Mouse (Mus musculus) mouse embryonic stem cell (cell line): ENCODE data around the gene Aox4.

Source experiments
- in situ Hi-C, 2 experiments: fragments of 300-500 bp; cut with MboI; formaldehyde crosslinking; loops; 1 replicate in 1 of 2; 3 replicates in 1 of 2; pipeline ENCODE4 v1.14.3; 2019 to 2020; ENCODE audit warnings: low sequenced_read_pairs in 2 of 2, low pct_unique_long_range_greater_than_20kb in 1 of 2, mixed read lengths in 1 of 2; ENCODE audit not compliant: unreplicated experiment in 1 of 2

The Aox4 gene

DNA sequence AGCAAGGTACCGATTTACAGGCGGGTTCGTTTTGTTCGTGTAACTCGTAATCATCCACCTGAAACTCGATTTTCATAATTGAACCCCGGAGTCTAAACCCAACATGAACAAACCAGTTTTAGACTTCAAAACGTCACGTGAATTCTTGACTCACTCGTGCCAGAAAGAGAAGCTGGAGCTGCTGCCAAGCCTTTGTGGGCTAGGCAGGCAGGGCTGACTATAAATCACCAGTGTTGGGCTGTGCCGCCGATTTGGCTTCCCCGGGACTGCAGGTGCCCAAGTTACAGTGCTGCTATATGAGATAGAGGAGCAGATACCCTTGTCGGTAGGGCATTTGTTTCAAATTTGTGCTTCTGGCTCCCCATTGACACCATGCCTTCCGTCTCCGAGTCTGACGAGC is at the start of gene Aox4:
Aox4 (plus strand) TSS at position 195 of the 400 bp plus-strand sequence.
- in situ Hi-C loops, result no loop called here

DNA sequence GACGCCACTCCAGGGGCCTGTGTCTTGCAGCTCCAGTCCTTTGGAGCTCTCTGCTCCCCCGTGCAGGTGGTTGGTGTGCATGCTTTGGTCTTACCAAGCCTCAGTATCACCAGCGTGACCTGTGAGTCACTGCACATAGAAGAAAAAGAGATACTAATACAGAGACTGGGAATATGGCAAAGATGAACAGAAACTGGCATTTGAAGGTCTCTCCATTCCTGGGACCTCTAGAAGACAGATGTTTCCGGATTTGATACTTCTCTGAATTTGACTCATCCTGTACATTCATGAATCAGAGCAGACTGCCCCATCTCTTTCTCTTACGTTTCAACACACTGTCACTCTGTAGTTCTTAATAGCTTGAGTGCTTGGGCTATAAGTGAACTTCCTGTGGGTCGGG is 40.3 kb upstream of the Aox4 start:
- in situ Hi-C loops, result no loop called here

DNA sequence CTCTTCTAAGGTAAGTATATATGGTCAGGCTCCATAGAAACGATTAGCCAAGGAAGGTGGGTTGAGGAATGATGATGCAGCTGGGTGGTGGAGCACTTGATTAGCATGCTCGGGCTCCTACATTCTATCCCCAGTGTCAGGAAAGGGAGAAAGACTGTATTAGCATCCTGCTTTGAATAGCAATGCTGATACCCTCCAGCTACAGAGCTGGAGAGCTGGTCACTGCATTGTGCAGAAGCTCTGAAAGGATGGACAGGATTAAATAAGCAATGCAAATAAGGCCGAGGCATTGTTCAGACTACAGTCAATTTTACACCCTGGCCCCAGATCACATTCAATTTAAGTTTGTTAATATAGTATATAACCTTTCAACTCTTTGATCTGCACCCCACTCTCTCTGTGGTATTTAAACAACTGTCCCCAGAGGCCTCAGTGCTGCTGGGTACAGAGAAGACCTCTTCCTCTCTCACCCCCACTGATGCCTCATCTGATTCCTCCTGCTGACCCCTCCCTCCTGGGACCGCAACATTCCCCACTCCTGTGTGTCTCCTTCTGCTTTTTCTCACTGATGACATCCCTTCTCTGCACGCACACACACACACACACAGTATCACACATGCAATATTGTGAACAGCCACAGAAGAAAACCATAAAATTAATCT is 21.6 kb upstream of the Aox4 start:
- in situ Hi-C loops, result no loop called here

DNA sequence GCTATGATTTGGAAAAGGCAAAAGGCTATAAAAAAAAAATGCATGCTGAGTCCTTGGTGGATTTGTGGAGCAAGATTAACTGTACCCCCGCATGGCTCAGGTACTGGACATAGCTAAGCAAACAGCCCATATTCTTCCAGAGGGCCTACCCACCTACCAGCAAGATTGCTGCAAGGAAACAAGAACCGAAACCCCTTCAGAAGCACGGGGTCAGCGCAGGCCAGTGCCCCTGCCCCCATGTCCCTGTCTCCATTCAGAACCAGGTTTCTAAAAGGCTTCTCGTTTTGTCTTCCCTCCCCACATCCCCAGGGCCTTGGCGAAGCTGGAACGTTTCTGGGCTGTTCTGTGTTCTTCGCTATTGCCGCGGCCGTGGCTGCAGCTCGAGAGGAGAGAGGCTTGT is 15.9 kb upstream of the Aox4 start:
- in situ Hi-C loops, result no loop called here

DNA sequence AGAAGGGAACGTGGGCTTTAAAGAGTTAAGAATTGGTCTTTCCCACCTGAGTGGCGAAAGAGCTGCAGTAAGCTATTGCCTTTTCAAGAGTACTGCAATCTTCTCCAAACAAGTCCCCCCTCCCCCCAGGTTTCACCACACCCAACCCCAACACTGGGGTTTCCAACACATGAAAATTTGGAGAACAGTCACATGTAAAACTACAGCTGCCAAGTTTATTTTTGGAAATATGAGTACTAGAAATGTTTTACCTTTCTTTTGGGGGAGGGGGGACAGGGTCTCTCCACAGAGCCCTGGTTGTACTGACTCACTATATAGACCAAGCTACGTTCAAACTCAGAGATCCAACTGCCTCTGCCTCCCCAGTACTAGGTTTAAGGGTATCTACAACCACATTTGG is 15.2 kb upstream of the Aox4 start:
- in situ Hi-C loops, result no loop called here

DNA sequence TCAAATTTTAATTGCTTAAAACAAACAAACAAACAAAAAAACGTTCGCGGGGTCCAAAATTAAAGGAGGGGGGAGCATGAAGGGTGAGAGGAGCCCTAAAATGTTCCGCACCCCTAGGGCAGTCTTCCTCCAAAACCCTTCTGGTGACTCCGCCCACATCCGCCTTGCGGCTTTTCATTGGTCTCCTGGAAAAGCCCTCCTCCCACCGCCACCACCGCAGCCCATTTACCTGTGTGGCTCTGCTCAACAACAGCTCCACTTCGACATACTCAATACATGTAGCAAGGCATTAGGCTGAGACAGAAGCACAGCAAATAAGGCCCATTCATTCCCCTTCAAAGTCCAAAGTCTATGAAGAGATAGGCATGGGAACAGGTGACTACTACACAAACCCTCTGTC is 14.7 kb upstream of the Aox4 start:
- in situ Hi-C loops, result no loop called here

DNA sequence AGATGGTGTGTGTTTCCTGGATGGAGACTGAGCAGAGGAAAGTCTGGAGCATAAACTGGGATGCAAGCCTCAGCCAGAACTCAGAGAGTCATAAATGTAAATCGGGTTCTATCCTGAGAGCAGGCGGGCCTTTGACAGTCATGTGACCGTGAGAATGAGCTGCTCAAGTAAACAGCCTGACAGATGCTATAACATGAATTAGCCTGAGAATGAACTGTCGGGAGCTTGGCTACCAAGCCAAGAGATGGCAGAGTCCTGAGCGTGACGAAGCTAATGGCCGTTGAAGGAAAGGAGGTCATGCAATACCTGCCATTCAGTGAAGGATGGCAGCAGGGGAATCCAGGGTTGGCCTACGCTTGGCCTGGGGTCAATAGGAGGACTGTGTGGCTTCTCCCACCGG is 13.2 kb upstream of the Aox4 start:
- in situ Hi-C loops, result no loop called here

DNA sequence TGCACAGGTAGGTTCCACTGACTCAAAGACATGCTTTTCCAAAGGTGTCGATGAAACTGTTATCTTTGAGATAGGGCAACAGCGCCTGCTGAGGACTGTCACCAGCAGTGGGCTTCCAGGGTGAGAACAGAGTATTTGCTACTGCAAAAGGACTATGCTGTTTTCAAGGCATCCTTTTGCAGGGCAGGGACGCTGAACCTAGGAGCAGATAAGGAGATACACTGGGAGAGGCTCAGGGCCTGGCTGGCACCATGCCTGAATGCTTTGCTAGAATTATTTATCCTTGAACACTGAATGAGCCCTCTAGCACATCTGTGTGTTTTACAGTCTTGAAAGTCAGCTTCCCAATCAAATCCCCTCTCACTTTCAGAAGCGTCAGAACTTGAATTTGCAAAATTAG is 11.8 kb upstream of the Aox4 start:
- in situ Hi-C loops, result no loop called here

DNA sequence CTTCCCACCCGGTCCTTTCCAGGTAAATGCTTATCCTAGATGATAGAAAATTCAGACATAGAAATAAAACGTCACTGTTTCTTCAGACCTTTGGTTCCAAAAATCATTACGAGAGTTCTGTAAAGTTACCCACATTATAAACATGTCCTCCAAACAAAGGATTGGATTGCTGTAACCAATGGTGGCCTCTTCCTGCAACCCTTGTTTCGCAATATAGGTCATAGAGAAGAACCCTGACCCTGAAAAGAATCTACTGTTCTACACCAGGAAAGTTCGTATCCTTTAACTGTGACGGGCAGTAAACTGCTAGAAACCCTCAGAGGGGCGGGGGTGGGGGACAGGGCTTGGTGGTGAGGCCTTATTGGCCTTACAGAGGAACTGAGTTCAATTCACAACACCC is 2.6 kb downstream of the Aox4 start:
- in situ Hi-C loops, result no loop called here

DNA sequence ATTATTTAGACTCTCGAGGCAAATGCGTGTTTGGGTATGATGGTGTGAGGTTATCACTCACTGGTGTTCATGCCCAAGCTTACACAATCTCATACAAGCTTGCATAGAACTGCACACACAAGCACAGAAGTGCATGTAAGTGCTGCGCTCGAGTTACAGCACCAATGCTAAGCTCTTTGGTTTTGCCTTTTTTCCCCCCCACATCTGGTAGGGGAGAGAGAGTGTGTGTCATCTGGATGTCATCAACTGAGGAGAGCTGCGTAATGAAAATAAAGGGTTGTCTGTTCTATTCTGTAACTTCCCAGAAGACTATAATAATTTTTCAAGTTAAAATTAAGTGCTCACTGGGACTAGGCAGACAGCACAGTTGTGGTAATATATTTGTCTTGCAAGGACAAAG is 3.6 kb downstream of the Aox4 start:
- in situ Hi-C loops, result no loop called here

DNA sequence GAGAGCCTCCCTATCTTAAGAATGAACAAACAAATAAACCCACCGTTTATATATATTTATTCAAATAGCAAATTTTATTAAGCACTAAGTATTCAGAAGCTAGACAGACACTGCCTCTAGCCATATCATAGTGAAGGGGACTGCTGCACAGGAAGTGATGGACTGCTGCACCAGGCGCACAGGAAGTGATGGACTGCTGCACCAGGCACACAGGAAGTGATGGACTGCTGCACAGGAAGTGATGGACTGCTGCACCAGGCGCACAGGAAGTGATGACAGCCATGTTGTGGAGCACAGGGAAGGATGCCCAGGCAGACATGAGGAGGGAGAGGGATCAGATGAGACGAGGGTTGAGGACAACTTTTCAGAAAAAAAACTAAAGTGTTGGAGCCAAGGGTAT is 5.2 kb downstream of the Aox4 start:
- in situ Hi-C loops, result no loop called here

DNA sequence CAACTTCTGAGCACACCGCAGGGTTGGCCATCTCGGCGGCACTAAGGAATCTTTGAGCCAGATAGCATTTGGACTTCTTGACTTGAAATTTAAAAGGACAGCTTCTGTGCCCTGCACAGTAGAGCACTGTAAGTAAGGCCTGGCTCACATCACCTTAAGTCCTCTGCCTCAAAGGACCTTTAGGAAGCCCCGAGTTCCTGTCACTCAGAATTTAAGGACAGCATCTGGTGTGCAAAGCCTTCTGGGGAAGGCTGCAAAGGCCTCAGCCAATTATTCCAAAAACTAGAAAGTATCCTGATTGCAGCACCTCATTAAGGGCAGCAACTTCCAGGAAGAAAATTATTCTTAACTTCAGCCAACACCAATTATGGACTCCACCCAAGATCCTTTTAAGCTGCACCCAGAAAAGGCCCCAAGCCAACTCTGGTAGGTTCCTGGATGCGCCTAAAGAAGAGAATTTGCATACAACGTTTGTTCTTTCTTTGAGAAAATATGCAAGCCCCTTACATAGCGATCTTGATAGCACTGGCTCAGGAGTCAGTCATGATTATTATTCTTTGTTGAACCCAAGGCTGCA is 5.8 kb downstream of the Aox4 start:
- in situ Hi-C loops, result no loop called here

DNA sequence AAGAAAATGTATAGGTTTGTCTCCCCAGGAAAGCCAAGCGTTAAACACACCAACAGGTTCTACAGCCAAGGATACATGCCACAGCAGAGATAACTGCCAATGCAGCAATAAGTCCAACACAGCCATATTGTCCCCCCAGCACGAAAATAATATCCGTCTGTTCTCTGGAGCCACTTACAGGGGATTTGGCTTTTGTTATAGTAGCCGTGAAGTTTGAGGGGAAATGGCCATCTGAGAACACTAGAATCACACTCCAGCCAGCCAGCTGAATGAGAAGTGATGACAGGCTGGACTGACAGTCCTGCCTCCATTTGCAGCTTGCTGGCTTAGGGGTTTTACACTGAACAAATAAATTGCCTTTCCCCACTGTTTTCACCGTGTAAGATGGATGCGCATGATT is 10.9 kb downstream of the Aox4 start:
- in situ Hi-C loops, result no loop called here

DNA sequence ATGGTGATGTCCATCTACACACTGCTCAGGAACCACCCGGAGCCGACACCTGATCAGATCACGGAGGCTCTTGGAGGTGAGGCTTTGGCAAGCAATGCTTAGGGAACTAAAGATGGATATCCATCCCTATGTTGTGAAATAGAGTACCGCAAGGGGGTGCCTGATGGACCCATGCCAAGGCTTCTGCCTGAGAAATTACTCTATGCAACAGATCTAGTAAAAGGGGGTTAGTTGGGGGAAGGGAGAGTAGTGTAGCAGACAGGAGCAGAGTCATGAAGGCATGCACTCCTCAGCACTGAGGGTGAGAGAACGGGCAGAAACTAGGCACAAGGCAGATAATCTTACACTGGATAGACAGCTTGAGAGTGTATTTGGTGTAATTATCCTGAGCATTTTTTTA is 11.7 kb downstream of the Aox4 start:
- in situ Hi-C loops, result no loop called here

DNA sequence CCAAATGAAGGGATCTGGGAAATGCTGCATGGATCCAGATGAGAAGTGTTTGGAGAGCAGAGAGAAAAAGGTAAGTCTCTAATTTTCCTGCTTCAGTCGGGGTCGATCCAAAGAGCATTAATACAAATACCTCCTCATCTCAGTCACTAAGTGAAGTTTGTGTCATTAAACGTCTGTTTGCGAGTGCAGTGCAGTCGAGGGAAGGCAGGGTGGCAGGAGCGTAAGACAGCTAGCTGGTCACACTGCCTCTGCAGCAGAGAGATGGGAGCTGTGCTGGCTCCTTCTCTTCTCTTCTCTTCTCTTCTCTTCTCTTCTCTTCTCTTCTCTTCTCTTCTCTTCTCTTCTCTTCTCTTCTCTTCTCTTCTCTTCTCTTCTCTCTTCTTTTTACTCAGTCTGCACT is 17.9 kb downstream of the Aox4 start:
- in situ Hi-C loops, result no loop called here

DNA sequence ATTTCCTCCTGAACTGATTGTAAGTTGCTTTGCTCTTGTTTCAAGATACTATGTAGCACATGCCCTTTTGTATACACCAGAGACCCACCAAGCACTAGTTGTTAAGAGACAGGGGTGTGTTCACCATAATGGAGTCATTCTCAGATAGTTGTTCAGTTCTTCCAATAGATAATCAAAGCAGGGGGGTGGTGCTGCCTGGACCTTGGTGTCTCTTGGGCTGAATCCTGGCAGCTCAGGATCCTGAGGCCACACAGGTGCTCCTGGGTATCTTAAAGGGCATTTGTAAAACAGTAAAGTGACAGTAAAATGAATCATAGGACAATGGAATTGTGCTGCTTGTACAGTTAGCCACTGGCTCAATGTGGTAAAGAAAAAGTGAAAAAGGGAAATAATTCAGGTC is 18.7 kb downstream of the Aox4 start:
- in situ Hi-C loops, result no loop called here

DNA sequence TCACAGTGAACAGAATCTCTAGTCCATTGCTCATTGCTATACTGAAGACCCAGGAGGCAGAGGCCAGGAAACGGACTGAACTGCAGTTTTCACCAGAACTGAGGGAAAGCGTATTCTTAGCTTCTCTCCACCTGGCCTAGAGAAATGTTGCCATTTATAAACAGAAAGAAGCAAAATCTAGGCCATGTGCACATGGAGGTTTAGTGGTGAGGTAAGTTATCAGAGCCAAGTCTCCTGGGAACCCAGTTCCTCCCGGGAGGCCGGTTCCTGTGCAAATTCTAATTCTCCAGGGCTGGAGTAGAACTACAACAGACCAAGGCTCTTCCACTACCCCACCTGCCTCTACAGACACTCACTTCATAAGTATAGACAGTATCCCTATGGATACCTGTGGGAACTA is 19.6 kb downstream of the Aox4 start:
- in situ Hi-C loops, result no loop called here

DNA sequence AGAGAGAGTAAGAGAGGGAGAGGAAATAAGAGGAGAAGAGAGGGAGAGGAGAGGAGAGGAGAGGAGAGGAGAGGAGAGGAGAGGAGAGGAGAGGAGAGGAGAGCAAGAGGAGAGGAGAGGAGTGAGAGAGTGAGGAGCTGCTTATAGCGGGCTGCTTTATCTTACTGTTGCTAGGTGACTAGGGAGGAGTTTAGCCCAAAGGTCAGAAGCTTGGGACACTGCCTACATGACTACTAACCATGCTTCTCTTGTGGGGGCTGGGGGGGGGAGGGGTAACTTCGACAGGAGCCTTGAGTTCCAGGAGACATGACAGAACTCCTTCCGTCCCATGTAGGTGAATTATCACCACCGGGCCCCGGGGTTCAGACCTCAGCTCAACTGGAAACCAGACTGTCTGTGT is 20.3 kb downstream of the Aox4 start:
- in situ Hi-C loops, result no loop called here

DNA sequence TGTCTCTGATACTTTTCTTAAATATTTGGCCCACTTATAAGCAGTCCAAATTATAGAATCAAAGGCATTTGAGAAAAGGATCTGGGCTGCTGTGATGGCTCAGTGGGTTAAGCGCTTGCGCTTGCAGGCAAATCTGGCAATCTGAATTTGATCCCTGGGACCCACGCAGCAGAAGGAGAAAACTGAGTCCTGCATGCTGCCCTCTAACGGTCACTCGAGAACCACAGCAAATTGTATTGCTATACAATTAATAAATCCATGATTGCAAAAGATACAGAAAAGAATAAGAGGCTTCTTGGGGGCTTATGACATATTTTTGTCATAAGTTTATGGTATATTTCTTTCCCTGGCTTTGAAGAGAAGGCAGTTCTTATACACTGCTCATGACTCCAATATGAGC is 25.2 kb downstream of the Aox4 start:
- in situ Hi-C loops, result no loop called here

DNA sequence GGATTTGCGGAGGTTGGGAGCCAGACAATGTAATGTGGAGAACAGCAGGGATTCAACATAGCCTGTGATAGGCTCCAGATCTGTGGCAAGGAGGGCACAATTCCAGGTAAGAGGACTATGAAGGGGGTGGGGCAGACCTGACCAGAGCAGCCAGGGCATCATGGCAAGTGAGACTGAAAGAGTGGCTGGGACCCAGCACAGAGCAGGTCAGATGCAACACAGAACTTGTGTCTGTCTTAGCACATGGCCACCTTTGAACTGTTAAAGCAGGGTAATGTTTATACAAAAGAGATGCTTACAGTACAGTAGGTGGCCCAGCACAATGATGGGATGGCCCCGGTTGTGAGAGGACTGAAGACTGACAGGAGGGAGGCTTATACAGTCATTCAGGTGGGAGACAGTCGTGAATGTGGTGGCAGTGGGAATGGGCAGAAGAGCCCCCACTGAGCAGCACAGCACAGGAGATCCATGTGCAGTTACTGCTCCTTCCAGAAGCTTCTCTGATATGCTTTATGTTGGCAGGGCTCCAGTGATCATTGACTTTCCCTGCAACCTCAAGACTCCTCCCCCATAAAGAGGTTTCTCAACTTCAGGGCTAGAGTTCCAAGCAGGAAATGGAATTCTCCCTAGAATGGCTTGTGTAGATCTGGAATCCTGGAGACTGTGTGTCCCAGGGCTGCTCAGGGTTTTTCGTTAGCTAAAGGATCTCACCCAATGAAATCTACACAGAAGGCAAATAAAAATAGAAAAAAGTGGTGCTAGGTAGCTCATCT is 27.5 kb downstream of the Aox4 start:
- in situ Hi-C loops, result no loop called here
